Mouse (Mus musculus) spleen, adult 12 weeks (tissue): ENCODE measurements around the gene Vmn1r81.

Experiments used
- DNase-seq: peaks from one replicate; pipeline ENCODE4 v3.0.0; 2022; ENCODE audit warnings: low spot score

Vmn1r81 gene

DNA sequence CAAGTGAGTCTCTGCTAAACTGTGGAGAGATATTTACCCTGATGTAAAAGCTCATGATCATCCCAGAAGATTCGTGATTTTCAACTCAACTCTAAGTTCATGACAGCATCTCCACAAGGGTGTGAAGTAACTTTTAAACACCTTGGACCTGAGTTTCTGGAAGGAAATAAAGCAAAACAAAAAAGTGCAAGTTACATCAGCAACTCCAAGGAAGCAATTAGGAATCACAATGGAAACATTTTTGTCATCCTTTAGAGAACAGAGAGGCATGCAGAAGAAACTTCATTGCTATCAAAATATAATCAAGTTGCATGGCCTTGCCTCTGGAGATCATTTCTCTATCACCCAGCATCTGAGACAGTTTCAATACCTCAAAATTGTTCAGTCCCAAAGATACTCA is at the start of gene Vmn1r81:
Vmn1r81 (minus strand) TSS at position 101 of the 400 bp plus-strand sequence.
- no peak for DNase-seq

DNA sequence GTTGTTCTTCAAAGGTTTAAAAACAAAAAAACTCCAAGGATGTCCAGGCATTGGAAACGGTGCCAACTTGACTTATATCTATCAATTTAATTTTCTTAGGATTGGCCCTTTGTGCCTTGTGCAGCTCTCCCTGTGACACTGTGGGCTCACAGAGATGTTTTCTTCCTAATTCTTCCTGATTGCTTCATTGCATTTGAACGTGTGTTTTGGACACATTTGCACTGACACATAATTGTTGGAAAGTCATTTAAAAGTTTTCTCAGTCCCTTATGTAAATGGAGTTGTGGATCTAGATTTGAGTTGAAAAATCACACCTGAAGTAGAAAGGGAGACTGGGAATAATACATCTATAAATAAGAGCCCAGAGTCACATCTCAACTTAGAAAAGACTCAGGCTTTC is 32.1 kb upstream of the Vmn1r81 start, which contains the start of gene Vmn1r82:
Vmn1r82 (plus strand) TSS at position 301 of the 400 bp plus-strand sequence.
- DNase-seq: no peak

DNA sequence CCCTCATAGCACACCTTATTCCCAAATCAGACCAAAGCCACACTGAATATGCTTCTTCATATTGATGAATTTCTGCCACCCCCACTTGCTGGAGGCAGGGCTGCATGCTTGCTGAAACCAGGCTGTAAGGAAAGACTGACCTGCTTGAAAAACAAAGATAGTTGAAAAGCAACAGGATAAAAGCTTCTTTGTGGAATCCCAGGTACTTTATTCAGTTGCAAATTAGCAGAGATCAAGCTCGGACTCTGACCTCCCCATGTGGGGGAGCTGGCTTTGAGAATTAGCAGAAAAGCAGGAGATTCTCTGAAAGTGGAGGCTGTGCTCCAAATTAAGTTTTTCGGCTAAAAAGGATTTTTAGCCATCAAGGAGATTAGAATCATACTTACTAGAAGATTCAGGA is 63.9 kb downstream of the Vmn1r81 start:
- no peak for DNase-seq
